Mouse (Mus musculus) embryonic facial prominence, embryonic 15.5 days (tissue): ENCODE measurements at regions not wholly inside any gene's neighbourhood (a gene's known extent, or its start where the extent isn't known, plus 50 kb on each side); places are given as distances from the start of the nearest gene placed in this dataset.
"Not testable (repeated sequence)": the region's sequence is repeated elsewhere in the genome, so short reads cannot be mapped to it uniquely, and the experiment has no call there.

Experiments used
- ATAC-seq: fragments of 200-750 bp; cut with Nextera tagmentation; 2 replicates; pipeline ENCODE4 v1.8.0; 2017; ENCODE audit warnings: low read depth, moderate TSS enrichment; ENCODE audit not compliant: insufficient number of reproducible peaks, low FRiP score, low TSS enrichment
- H3K27ac ChIP-seq: fragments of 300-500 bp; sonication (generic); replicated peaks from 2 replicates; pipeline ENCODE4 v1.5.1; 2015; ENCODE audit warnings: mild to moderate bottlenecking, inconsistent platforms
- H3K27me3 ChIP-seq: fragments of 300-500 bp; sonication (generic); 2 replicates; pipeline ENCODE4 v1.6.1; 2015; ENCODE audit warnings: inconsistent platforms
- H3K36me3 ChIP-seq: fragments of 300-500 bp; sonication (generic); 2 replicates; pipeline ENCODE4 v1.6.1; 2015; ENCODE audit warnings: mild to moderate bottlenecking, inconsistent platforms
- H3K4me1 ChIP-seq: fragments of 300-500 bp; sonication (generic); 2 replicates; pipeline ENCODE4 v1.6.1; 2015; ENCODE audit warnings: inconsistent platforms
- H3K4me2 ChIP-seq: fragments of 300-500 bp; sonication (generic); replicated peaks from 2 replicates; pipeline ENCODE4 v1.6.1; 2015; ENCODE audit warnings: mild to moderate bottlenecking, inconsistent platforms
- H3K4me3 ChIP-seq: fragments of 300-500 bp; sonication (generic); replicated peaks from 2 replicates; pipeline ENCODE4 v1.5.1; 2015; ENCODE audit warnings: mild to moderate bottlenecking, inconsistent platforms
- H3K9ac ChIP-seq: fragments of 300-500 bp; sonication (generic); 2 replicates; pipeline ENCODE4 v1.6.1; 2015; ENCODE audit warnings: inconsistent platforms
- H3K9me3 ChIP-seq: fragments of 300-500 bp; sonication (generic); replicated peaks from 2 replicates; pipeline ENCODE4 v1.6.1; 2016; ENCODE audit warnings: inconsistent platforms
- WGBS: fragments of 180-500 bp; shearing (Covaris S2); methylation state at CpG from one replicate; pipeline ENCODE4 v1.1.7; 2015; 5-methylcytosine and 5-hydroxymethylcytosine counted together

- Histone ChIP-seq H3K36me3 (no peaks in the 10 kb centered on the region), H3K27ac (no peak overlapping the region), H3K27me3 (no peaks in the 10 kb centered on the region), H3K4me1 (no peaks in the 10 kb centered on the region; the same call in 1 of the 2 replicates), H3K4me3 (no peak overlapping the region), H3K9me3 (no peaks in the 10 kb centered on the region), H3K4me2 (no peak overlapping the region), H3K9ac (no peak overlapping the region)
- 4% methylated on average over 3 of the region's 3 CpGs for WGBS
- ATAC-seq, result no peak
These were observed 339.2 kb downstream of the Adam3 start for GRCm38 (mm10) chr8:24386462-24386861.

GRCm38 (mm10) chr8:24383963-24384435 lies 341.7 kb downstream of the Adam3 start:
- Histone ChIP-seq H3K4me1 (no peaks in the 10 kb centered on the region; the same call in 1 of the 2 replicates), H3K36me3 (no peaks in the 10 kb centered on the region), H3K27ac (no peak overlapping the region), H3K4me3 (no peak overlapping the region), H3K9me3 (no peaks in the 10 kb centered on the region), H3K4me2 (no peak overlapping the region; the same call in 1 of the 2 replicates), H3K9ac (no peak overlapping the region), H3K27me3 (no peaks in the 10 kb centered on the region)
- WGBS, result 52% methylated on average over 8 of the region's 8 CpGs
- ATAC-seq, result no peak; the same call in 1 of the 2 replicates

GRCm38 (mm10) chr8:24383130-24383962 lies 342.3 kb downstream of the Adam3 start:
- Histone ChIP-seq H3K9ac (no peak overlapping the region), H3K27ac (no peak overlapping the region), H3K9me3 (no peaks in the 10 kb centered on the region), H3K27me3 (no peaks in the 10 kb centered on the region), H3K4me2 (no peak overlapping the region), H3K36me3 (no peaks in the 10 kb centered on the region), H3K4me1 (no peaks in the 10 kb centered on the region; the same call in 1 of the 2 replicates), H3K4me3 (no peak overlapping the region)
- ATAC-seq, result no peak; the same call in none of the 2 replicates
- WGBS, result 46% methylated on average over 14 of the region's 14 CpGs

GRCm38 (mm10) chr8:24381666-24382253 lies 343.9 kb downstream of the Adam3 start:
- ATAC-seq, result 0 out of 2 replicates have a peak, but pooled peaks have one; percentile 39
- H3K27me3 ChIP-seq, result no peaks in the 10 kb centered on the region
- no peak overlapping the region for H3K9ac ChIP-seq
- H3K36me3 ChIP-seq, result no peaks in the 10 kb centered on the region
- no peak overlapping the region for H3K4me3 ChIP-seq
- no peak overlapping the region for H3K27ac ChIP-seq
- H3K4me2 ChIP-seq, result no peak overlapping the region
- no peaks in the 10 kb centered on the region; the same call in 1 of the 2 replicates for H3K4me1 ChIP-seq
- WGBS, result 61% methylated on average over 3 of the region's 3 CpGs
- H3K9me3 ChIP-seq, result no peaks in the 10 kb centered on the region

GRCm38 (mm10) chr8:24378070-24378469 lies 347.6 kb downstream of the Adam3 start:
- H3K4me3 ChIP-seq, result no peak overlapping the region
- no peak overlapping the region for H3K4me2 ChIP-seq
- H3K9me3 ChIP-seq, result no peaks in the 10 kb centered on the region
- H3K36me3 ChIP-seq, result no peaks in the 10 kb centered on the region
- no peak overlapping the region for H3K9ac ChIP-seq
- H3K27ac ChIP-seq, result no peak overlapping the region
- no peaks in the 10 kb centered on the region for H3K4me1 ChIP-seq
- no peaks in the 10 kb centered on the region for H3K27me3 ChIP-seq
- no peak for ATAC-seq

GRCm38 (mm10) chr8:24376846-24377245 lies 348.8 kb downstream of the Adam3 start:
- H3K4me3 ChIP-seq, ATAC-seq: not testable (repeated sequence)

GRCm38 (mm10) chr8:24374503-24374902 lies 351.1 kb downstream of the Adam3 start:
- Histone ChIP-seq H3K4me3 (no peak overlapping the region), H3K9ac (no peak overlapping the region), H3K4me1 (no peaks in the 10 kb centered on the region), H3K9me3 (no peaks in the 10 kb centered on the region), H3K36me3 (no peaks in the 10 kb centered on the region), H3K27me3 (no peaks in the 10 kb centered on the region), H3K27ac (no peak overlapping the region), H3K4me2 (no peak overlapping the region)
- ATAC-seq, result no peak
- 82% methylated on average over 1 of the region's 1 CpGs for WGBS

More at GRCm38 (mm10) chr8:24376846-24377245, 348.8 kb downstream of the Adam3 start:
- H3K27me3 ChIP-seq, H3K9me3 ChIP-seq, H3K36me3 ChIP-seq, H3K9ac ChIP-seq, H3K4me1 ChIP-seq, H3K27ac ChIP-seq, H3K4me2 ChIP-seq: not testable (repeated sequence)
- 79% methylated on average over 10 of the region's 10 CpGs for WGBS

GRCm38 (mm10) chr8:24372068-24372467 lies 353.6 kb downstream of the Adam3 start:
- no peak for ATAC-seq
- no peak overlapping the region for H3K27ac ChIP-seq
- no peak overlapping the region for H3K9ac ChIP-seq
- H3K9me3 ChIP-seq, result no peaks in the 10 kb centered on the region
- no peaks in the 10 kb centered on the region for H3K27me3 ChIP-seq
- H3K4me3 ChIP-seq, result no peak overlapping the region
- H3K4me2 ChIP-seq, result no peak overlapping the region
- H3K36me3 ChIP-seq, result no peaks in the 10 kb centered on the region
- H3K4me1 ChIP-seq, result no peaks in the 10 kb centered on the region
- 85% methylated on average over 4 of the region's 4 CpGs for WGBS

- Histone ChIP-seq H3K27ac (no peak overlapping the region), H3K4me3 (no peak overlapping the region)
- no peak for ATAC-seq
These were observed 359.7 kb downstream of the Adam3 start for GRCm38 (mm10) chr8:24366000-24366399.

GRCm38 (mm10) chr8:24364685-24365084 lies 361.0 kb downstream of the Adam3 start:
- Histone ChIP-seq H3K9ac (no peak overlapping the region), H3K27ac (no peak overlapping the region), H3K9me3 (no peaks in the 10 kb centered on the region), H3K4me2 (no peak overlapping the region), H3K4me1 (no peaks in the 10 kb centered on the region), H3K36me3 (no peaks in the 10 kb centered on the region), H3K4me3 (no peak overlapping the region), H3K27me3 (no peaks in the 10 kb centered on the region)
- ATAC-seq, result no peak
- 66% methylated on average over 4 of the region's 4 CpGs for WGBS

More at GRCm38 (mm10) chr8:24366000-24366399, 359.7 kb downstream of the Adam3 start:
- Histone ChIP-seq H3K9ac (no peak overlapping the region), H3K36me3 (no peaks in the 10 kb centered on the region), H3K27me3 (no peaks in the 10 kb centered on the region), H3K9me3 (no peaks in the 10 kb centered on the region), H3K4me1 (no peaks in the 10 kb centered on the region), H3K4me2 (no peak overlapping the region)

GRCm38 (mm10) chr8:24359022-24359600 lies 366.5 kb downstream of the Adam3 start:
- Histone ChIP-seq H3K4me3 (no peak overlapping the region), H3K4me2 (no peak overlapping the region), H3K9me3 (no peaks in the 10 kb centered on the region), H3K4me1 (no peaks in the 10 kb centered on the region), H3K27me3 (no peaks in the 10 kb centered on the region), H3K9ac (no peak overlapping the region), H3K27ac (no peak overlapping the region), H3K36me3 (no peaks in the 10 kb centered on the region)
- ATAC-seq, result no peak
